Mouse (Mus musculus): Measurements from ENCODE around the gene Ankrd44.

- TF ChIP-seq POLR2A (IDR thresholded peaks at IDR 0.05; ENCODE audit: borderline replicate concordance, insufficient read depth, low read length) (no peak), CTCF (IDR thresholded peaks at IDR 0.05; ENCODE audit: borderline replicate concordance, insufficient read depth, low read depth, low read length) (no peak)
Measured at GRCm38 (mm10) chr1:54906322-54906721, 19.9 kb downstream of the Ankrd44 start.
